Mouse (Mus musculus): ENCODE data around the gene Fam53b. TPM values are rescaled to one million over a fixed set of nuclear protein-coding genes. Genes with fewer than 3 reads are reported as not detected.

The Fam53b gene
- total RNA-seq, 2 experiments from 2014 or later: 119 to 169 TPM

GRCm38 (mm10) chr7:132748076-132748769, 65.5 kb downstream of the Fam53b start:
- ATAC-seq (replicated peaks; ENCODE audit: low FRiP score, poor library complexity, severe bottlenecking): no peak

- ATAC-seq (replicated peaks; ENCODE audit: low FRiP score, poor library complexity, severe bottlenecking): no peak
Observed at GRCm38 (mm10) chr7:132747096-132747495, 66.6 kb downstream of the Fam53b start.

GRCm38 (mm10) chr7:132742912-132743311, 70.8 kb downstream of the Fam53b start:
- no peak for ATAC-seq (replicated peaks; ENCODE audit: low FRiP score, poor library complexity, severe bottlenecking)

- 0 out of 2 replicates have a peak, but pooled peaks have one; percentile 5 for ATAC-seq (replicated peaks; ENCODE audit: low FRiP score, poor library complexity, severe bottlenecking)
Observed at GRCm38 (mm10) chr7:132739829-132740228, 73.9 kb downstream of the Fam53b start.

GRCm38 (mm10) chr7:132738844-132739243, 74.8 kb downstream of the Fam53b start:
- ATAC-seq (replicated peaks; ENCODE audit: low FRiP score, poor library complexity, severe bottlenecking): peak; percentile 73

GRCm38 (mm10) chr7:132736099-132736862, 77.4 kb downstream of the Fam53b start:
- ATAC-seq (replicated peaks; ENCODE audit: low FRiP score, poor library complexity, severe bottlenecking): no peak

- ATAC-seq (replicated peaks; ENCODE audit: low FRiP score, poor library complexity, severe bottlenecking): 0 out of 2 replicates have a peak, but pooled peaks have one; percentile 10
Observed at GRCm38 (mm10) chr7:132735145-132735544, 78.5 kb downstream of the Fam53b start.

GRCm38 (mm10) chr7:132734222-132734621, 79.5 kb downstream of the Fam53b start:
- no peak for ATAC-seq (replicated peaks; ENCODE audit: low FRiP score, poor library complexity, severe bottlenecking)

- ATAC-seq (replicated peaks; ENCODE audit: low FRiP score, poor library complexity, severe bottlenecking): no peak
Observed at GRCm38 (mm10) chr7:132733521-132733920, 80.2 kb downstream of the Fam53b start.

- ATAC-seq (replicated peaks; ENCODE audit: low FRiP score, poor library complexity, severe bottlenecking): no peak
Observed at GRCm38 (mm10) chr7:132732136-132732789, 81.4 kb downstream of the Fam53b start.

GRCm38 (mm10) chr7:132731558-132731957, 82.1 kb downstream of the Fam53b start:
- no peak for ATAC-seq (replicated peaks; ENCODE audit: low FRiP score, poor library complexity, severe bottlenecking)

GRCm38 (mm10) chr7:132730510-132730909, 83.2 kb downstream of the Fam53b start:
- no peak for ATAC-seq (replicated peaks; ENCODE audit: low FRiP score, poor library complexity, severe bottlenecking)

GRCm38 (mm10) chr7:132729093-132729831, 84.4 kb downstream of the Fam53b start:
- ATAC-seq (replicated peaks; ENCODE audit: low FRiP score, poor library complexity, severe bottlenecking): peak; percentile 64

GRCm38 (mm10) chr7:132726106-132726861, 87.4 kb downstream of the Fam53b start:
- ATAC-seq (replicated peaks; ENCODE audit: low FRiP score, poor library complexity, severe bottlenecking): no peak

GRCm38 (mm10) chr7:132724501-132725062, 89.1 kb downstream of the Fam53b start:
- no peak for ATAC-seq (replicated peaks; ENCODE audit: low FRiP score, poor library complexity, severe bottlenecking)

- peak; percentile 79 for ATAC-seq (replicated peaks; ENCODE audit: low FRiP score, poor library complexity, severe bottlenecking)
Observed at GRCm38 (mm10) chr7:132723906-132724305, 89.8 kb downstream of the Fam53b start.

- no peak for ATAC-seq (replicated peaks; ENCODE audit: low FRiP score, poor library complexity, severe bottlenecking)
Observed at GRCm38 (mm10) chr7:132722401-132723370, 91.0 kb downstream of the Fam53b start.

- no peak for ATAC-seq (replicated peaks; ENCODE audit: low FRiP score, poor library complexity, severe bottlenecking)
Observed at GRCm38 (mm10) chr7:132720562-132720961, 93.1 kb downstream of the Fam53b start.

Data from erythroblast, adult 5-6 weeks (primary cell).